Mouse (Mus musculus): ENCODE data around the gene March2.

The March2 gene

GRCm38 (mm10) chr17:33717982-33718381 is 488 bp downstream of the March2 start:
- DNase-seq (ENCODE audit: low spot score) = no peak

GRCm38 (mm10) chr17:33717246-33717645 is 1.2 kb downstream of the March2 start:
- DNase-seq (ENCODE audit: low spot score) = no peak

- no peak for DNase-seq (ENCODE audit: low spot score)
These were observed 3.7 kb downstream of the March2 start for GRCm38 (mm10) chr17:33714779-33715178.

GRCm38 (mm10) chr17:33713271-33713670 is 5.2 kb downstream of the March2 start:
- no peak for DNase-seq (ENCODE audit: low spot score)

GRCm38 (mm10) chr17:33709834-33710233 is 8.6 kb downstream of the March2 start:
- DNase-seq (ENCODE audit: low spot score) = no peak

GRCm38 (mm10) chr17:33703091-33703490 is 15.4 kb downstream of the March2 start:
- DNase-seq (ENCODE audit: low spot score) = no peak

- DNase-seq (ENCODE audit: low spot score) = no peak
These were observed 16.3 kb downstream of the March2 start for GRCm38 (mm10) chr17:33702178-33702577.

GRCm38 (mm10) chr17:33695471-33695870 is 23.0 kb downstream of the March2 start:
- no peak for DNase-seq (ENCODE audit: low spot score)

GRCm38 (mm10) chr17:33686760-33687159 is 31.7 kb downstream of the March2 start, which contains the start of gene Hnrnpm:
Gene Hnrnpm (minus strand): TSS chr17:33686860.
- DNase-seq (ENCODE audit: low spot score) = no peak

GRCm38 (mm10) chr17:33685249-33685653 is 33.2 kb downstream of the March2 start:
- peak; percentile 99 for DNase-seq (ENCODE audit: low spot score)

GRCm38 (mm10) chr17:33684671-33685231 is 33.7 kb downstream of the March2 start:
- DNase-seq (ENCODE audit: low spot score) = peak; percentile 62

GRCm38 (mm10) chr17:33681767-33682166 is 36.7 kb downstream of the March2 start:
- DNase-seq (ENCODE audit: low spot score) = no peak

GRCm38 (mm10) chr17:33678771-33679170 is 39.7 kb downstream of the March2 start:
- no peak for DNase-seq (ENCODE audit: low spot score)

GRCm38 (mm10) chr17:33676086-33676485 is 42.4 kb downstream of the March2 start:
- no peak for DNase-seq (ENCODE audit: low spot score)

- no peak for DNase-seq (ENCODE audit: low spot score)
These were observed 43.0 kb downstream of the March2 start for GRCm38 (mm10) chr17:33675452-33675851.

- no peak for DNase-seq (ENCODE audit: low spot score)
These were observed 44.6 kb downstream of the March2 start for GRCm38 (mm10) chr17:33673837-33674236.

GRCm38 (mm10) chr17:33669681-33670080 is 48.8 kb downstream of the March2 start:
- DNase-seq (ENCODE audit: low spot score) = no peak

GRCm38 (mm10) chr17:33666813-33667212 is 51.7 kb downstream of the March2 start:
- DNase-seq (ENCODE audit: low spot score) = no peak

- no peak for DNase-seq (ENCODE audit: low spot score)
These were observed 68.5 kb downstream of the March2 start for GRCm38 (mm10) chr17:33649781-33650475.

- no peak for DNase-seq (ENCODE audit: low spot score)
These were observed 73.4 kb downstream of the March2 start for GRCm38 (mm10) chr17:33645073-33645472.

GRCm38 (mm10) chr17:33644068-33644467 is 74.4 kb downstream of the March2 start:
- DNase-seq (ENCODE audit: low spot score) = no peak

- no peak for DNase-seq (ENCODE audit: low spot score)
These were observed 78.7 kb downstream of the March2 start for GRCm38 (mm10) chr17:33639743-33640142.

- DNase-seq (ENCODE audit: low spot score) = no peak
These were observed 80.8 kb downstream of the March2 start, which contains the start of gene Pram1 for GRCm38 (mm10) chr17:33637516-33638276. Gene Pram1 (plus strand): TSS chr17:33638056.
